Mouse (Mus musculus) limb, embryonic 11.5 days (tissue): ENCODE measurements at regions not wholly inside any gene's neighbourhood (a gene's known extent, or its start where the extent isn't known, plus 50 kb on each side); places are given as distances from the start of the nearest gene placed in this dataset.

Source experiments
- ATAC-seq: fragments of 200-750 bp; cut with Nextera tagmentation; 2 replicates; pipeline ENCODE4 v1.8.0; 2017; ENCODE audit warnings: low read depth; ENCODE audit not compliant: insufficient number of reproducible peaks, low FRiP score, low TSS enrichment
- DNase-seq: peaks from one replicate; pipeline ENCODE4 v3.0.0-alpha.2; 2015; ENCODE audit warnings: low spot score
- H3K27ac ChIP-seq: fragments of 300-500 bp; sonication (generic); replicated peaks from 2 replicates; pipeline ENCODE4 v1.5.1; 2014; ENCODE audit warnings: low read depth, mild to moderate bottlenecking, low read length
- H3K27me3 ChIP-seq: fragments of 300-500 bp; sonication (generic); 2 replicates; pipeline ENCODE4 v1.6.1; 2014; ENCODE audit warnings: mild to moderate bottlenecking, low read length, mixed read lengths; ENCODE audit not compliant: control insufficient read depth, insufficient read depth
- H3K36me3 ChIP-seq: fragments of 300-500 bp; sonication (generic); 2 replicates; pipeline ENCODE4 v1.6.1; 2014; ENCODE audit warnings: mild to moderate bottlenecking, low read length, moderate library complexity, mixed read lengths; ENCODE audit not compliant: control insufficient read depth, insufficient read depth
- H3K4me1 ChIP-seq: fragments of 300-500 bp; sonication (generic); 2 replicates; pipeline ENCODE4 v1.6.1; 2014; ENCODE audit warnings: low read length, mixed read lengths; ENCODE audit not compliant: control insufficient read depth, insufficient read depth
- H3K4me2 ChIP-seq: fragments of 300-500 bp; sonication (generic); 2 replicates; pipeline ENCODE4 v1.6.1; 2014; ENCODE audit warnings: low read depth, mild to moderate bottlenecking, moderate library complexity; ENCODE audit not compliant: severe bottlenecking
- H3K4me3 ChIP-seq: fragments of 300-500 bp; sonication (generic); 2 replicates; pipeline ENCODE4 v1.5.1; 2014; ENCODE audit warnings: low read depth, low read length
- H3K9ac ChIP-seq: fragments of 300-500 bp; sonication (generic); 2 replicates; pipeline ENCODE4 v1.6.1; 2014; ENCODE audit warnings: mild to moderate bottlenecking, low read length
- H3K9me3 ChIP-seq: fragments of 300-500 bp; sonication (generic); 2 replicates; pipeline ENCODE4 v1.6.1; 2016; ENCODE audit warnings: low read length; ENCODE audit not compliant: control insufficient read depth
- WGBS: fragments of 180-500 bp; shearing (Covaris S2); extraction: QIAGEN DNeasy Blood & Tissue Kit; methylation state at CpG from one replicate; pipeline ENCODE4 v1.1.7; 2014; 5-methylcytosine and 5-hydroxymethylcytosine counted together

- Histone ChIP-seq H3K27me3 (no peaks in the 10 kb centered on the region), H3K9ac (peak overlapping the region; percentile 62), H3K4me1 (peaks cover 6% of the 10 kb centered on the region), H3K9me3 (no peaks in the 10 kb centered on the region), H3K4me3 (peak overlapping the region; percentile 18), H3K4me2 (peak overlapping the region; percentile 31), H3K36me3 (peaks cover 8% of the 10 kb centered on the region; the same call in 1 of the 2 replicates), H3K27ac (0 out of 2 replicates have a peak overlapping the region, but pooled peaks have one; percentile 56)
- ATAC-seq: no peak
- no peak for DNase-seq
- 54% methylated on average over 5 of the region's 5 CpGs for WGBS
These were observed 424.3 kb upstream of the Ubash3b start for GRCm38 (mm10) chr9:41585771-41586170.

DNA sequence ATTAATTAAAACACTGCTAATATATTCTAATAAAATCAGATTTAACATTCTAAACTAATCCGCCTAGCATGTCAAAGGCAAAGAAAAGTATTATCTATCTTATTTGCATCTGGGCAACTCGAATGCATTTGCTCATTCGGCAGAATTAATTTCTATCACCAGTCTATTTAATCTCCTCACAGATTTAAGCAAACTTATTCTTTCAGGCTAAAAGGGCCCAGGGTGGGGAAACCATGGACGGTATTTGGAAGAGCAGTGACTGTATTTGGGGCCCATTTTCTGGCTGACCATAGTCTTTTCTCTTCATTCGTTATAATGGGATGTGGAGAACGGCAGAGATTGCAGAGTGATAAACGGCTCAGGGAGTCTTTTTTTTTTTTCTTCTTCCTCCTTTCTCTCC lies 423.5 kb upstream of the Ubash3b start:
- H3K27ac ChIP-seq: peak overlapping the region; percentile 73
- peaks cover 6% of the 10 kb centered on the region for H3K4me1 ChIP-seq
- H3K9me3 ChIP-seq: no peaks in the 10 kb centered on the region
- peak overlapping the region; percentile 68 for H3K9ac ChIP-seq
- peak overlapping the region; percentile 49 for H3K4me2 ChIP-seq
- H3K27me3 ChIP-seq: no peaks in the 10 kb centered on the region
- ATAC-seq: no peak
- H3K4me3 ChIP-seq: peak overlapping the region; percentile 31
- H3K36me3 ChIP-seq: peaks cover 5% of the 10 kb centered on the region; the same call in 1 of the 2 replicates
- no peak for DNase-seq
- 57% methylated on average over 7 of the region's 7 CpGs for WGBS

DNA sequence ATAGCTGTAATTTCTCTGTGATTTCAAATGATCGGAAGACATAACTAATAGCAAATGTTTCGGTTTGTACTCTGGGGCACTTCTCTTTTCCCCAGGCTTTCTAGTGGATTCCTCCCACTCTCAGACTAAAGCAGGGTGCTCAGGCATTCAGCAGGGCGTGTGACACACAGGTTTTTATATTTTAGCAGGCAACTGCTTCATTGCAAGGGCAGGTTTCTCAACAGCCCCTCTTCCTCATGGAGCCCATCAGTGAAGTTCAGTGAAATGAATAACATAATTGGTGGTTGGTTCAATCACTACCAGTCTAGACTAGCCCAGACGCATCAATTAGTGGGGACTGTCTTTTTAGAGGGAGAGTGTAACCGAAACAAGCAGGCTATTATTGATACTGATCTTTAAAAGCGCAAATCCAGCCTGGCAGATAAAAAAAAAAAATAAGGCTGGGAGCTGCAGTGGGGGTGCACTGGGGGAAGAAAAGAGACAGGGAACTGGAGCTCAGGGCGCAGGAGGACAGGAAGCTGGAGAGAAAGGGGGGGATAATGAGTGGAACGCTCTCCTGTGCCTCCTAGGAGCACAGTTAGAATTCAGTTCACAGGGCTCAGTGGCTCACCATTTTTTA lies 422.3 kb upstream of the Ubash3b start:
- ATAC-seq (no peak), DNase-seq (peak; percentile 62)
- H3K9me3 ChIP-seq: no peaks in the 10 kb centered on the region
- H3K36me3 ChIP-seq: peaks cover 2% of the 10 kb centered on the region; the same call in 1 of the 2 replicates
- peak overlapping the region; percentile 65 for H3K4me3 ChIP-seq
- 24% methylated on average over 8 of the region's 8 CpGs for WGBS
- peak overlapping the region; percentile 85 for H3K9ac ChIP-seq
- H3K4me1 ChIP-seq: peaks cover 9% of the 10 kb centered on the region
- H3K4me2 ChIP-seq: peak overlapping the region; percentile 50
- H3K27me3 ChIP-seq: no peaks in the 10 kb centered on the region
- H3K27ac ChIP-seq: peak overlapping the region; percentile 97

DNA sequence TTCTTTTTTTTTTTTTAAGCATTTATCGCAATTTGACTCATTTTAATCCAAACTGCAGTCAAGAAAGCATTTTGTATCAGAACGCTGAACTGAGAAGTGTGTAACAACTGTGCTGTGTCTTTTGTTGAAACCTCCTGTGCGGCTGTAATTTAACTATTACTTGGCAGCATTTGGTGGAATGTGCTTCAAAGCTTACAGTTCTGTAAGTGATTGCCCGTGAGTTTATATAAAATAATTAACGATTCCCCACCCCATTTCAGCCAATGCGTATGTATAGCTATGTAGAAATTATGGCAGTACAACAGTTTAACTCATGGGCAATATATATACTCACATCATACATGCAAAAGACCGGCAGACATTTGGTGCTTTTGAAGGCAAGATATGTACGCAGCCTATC lies 421.8 kb upstream of the Ubash3b start:
- Histone ChIP-seq H3K36me3 (peaks cover 2% of the 10 kb centered on the region; the same call in 1 of the 2 replicates), H3K4me1 (peaks cover 9% of the 10 kb centered on the region), H3K27me3 (no peaks in the 10 kb centered on the region), H3K9me3 (no peaks in the 10 kb centered on the region), H3K27ac (peak overlapping the region; percentile 97), H3K4me3 (peak overlapping the region; percentile 65), H3K4me2 (peak overlapping the region; percentile 50), H3K9ac (peak overlapping the region; percentile 85)
- no peak for DNase-seq
- ATAC-seq: no peak
- WGBS: 53% methylated on average over 8 of the region's 8 CpGs

- Histone ChIP-seq H3K9ac (peak overlapping the region; percentile 85), H3K27me3 (no peaks in the 10 kb centered on the region), H3K4me3 (peak overlapping the region; percentile 65), H3K4me2 (peak overlapping the region; percentile 50), H3K27ac (peak overlapping the region; percentile 97), H3K36me3 (peaks cover 1% of the 10 kb centered on the region; the same call in 1 of the 2 replicates), H3K9me3 (no peaks in the 10 kb centered on the region), H3K4me1 (peaks cover 9% of the 10 kb centered on the region)
- DNase-seq (no peak), ATAC-seq (no peak)
- WGBS: 32% methylated on average over 5 of the region's 5 CpGs
These were observed 421.3 kb upstream of the Ubash3b start for GRCm38 (mm10) chr9:41582711-41583236.

DNA sequence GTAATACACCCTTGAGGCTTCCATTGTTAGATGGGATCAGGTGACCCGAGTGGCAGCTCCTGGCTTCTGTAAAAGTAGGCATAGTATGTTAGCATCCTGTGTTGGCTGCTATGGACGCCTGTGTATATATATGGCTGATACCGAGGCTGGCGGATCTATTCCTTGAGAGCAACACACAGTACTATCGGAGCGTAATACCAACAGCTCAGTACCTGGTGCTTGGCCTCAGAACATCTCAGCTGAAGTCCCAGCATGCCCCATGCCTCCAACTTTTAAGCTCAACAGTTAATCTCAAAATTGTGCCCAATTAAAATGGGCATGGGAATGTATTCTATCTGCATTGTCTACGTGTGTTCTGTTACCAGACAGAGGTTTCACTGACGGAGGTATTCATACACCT lies 420.7 kb upstream of the Ubash3b start:
- Histone ChIP-seq H3K9me3 (no peaks in the 10 kb centered on the region), H3K4me2 (peak overlapping the region; percentile 50), H3K27me3 (no peaks in the 10 kb centered on the region), H3K36me3 (no peaks in the 10 kb centered on the region), H3K4me1 (peaks cover 9% of the 10 kb centered on the region), H3K27ac (peak overlapping the region; percentile 97), H3K4me3 (peak overlapping the region; percentile 65), H3K9ac (peak overlapping the region; percentile 94)
- WGBS: 33% methylated on average over 8 of the region's 8 CpGs
- DNase-seq (peak; percentile 74), ATAC-seq (no peak)

DNA sequence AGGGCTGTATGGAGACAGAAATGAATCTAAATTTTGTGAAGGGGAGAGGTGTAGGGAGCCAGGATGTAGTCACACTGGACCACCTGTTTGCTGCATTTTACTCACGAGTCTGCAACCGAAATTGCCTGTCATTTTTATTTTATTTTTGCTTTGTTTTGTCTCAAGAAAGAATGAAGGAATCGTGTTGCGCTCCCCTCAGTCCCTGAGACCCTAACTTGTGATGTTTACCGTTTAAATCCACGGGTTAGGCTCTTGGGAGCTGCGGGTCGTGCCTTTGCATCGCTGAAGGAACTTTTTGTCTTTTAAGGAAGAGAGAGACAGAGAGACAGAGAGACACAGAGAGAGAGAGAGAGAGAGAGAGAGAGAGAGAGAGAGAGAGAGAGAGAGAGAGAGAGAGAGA lies 420.2 kb upstream of the Ubash3b start:
- Histone ChIP-seq H3K27ac (peak overlapping the region; percentile 97), H3K9ac (peak overlapping the region; percentile 94), H3K27me3 (no peaks in the 10 kb centered on the region), H3K4me3 (peak overlapping the region; percentile 65), H3K4me1 (peaks cover 9% of the 10 kb centered on the region), H3K36me3 (no peaks in the 10 kb centered on the region), H3K9me3 (no peaks in the 10 kb centered on the region), H3K4me2 (peak overlapping the region; percentile 50)
- ATAC-seq: no peak
- DNase-seq: no peak
- 10% methylated on average over 9 of the region's 9 CpGs for WGBS

DNA sequence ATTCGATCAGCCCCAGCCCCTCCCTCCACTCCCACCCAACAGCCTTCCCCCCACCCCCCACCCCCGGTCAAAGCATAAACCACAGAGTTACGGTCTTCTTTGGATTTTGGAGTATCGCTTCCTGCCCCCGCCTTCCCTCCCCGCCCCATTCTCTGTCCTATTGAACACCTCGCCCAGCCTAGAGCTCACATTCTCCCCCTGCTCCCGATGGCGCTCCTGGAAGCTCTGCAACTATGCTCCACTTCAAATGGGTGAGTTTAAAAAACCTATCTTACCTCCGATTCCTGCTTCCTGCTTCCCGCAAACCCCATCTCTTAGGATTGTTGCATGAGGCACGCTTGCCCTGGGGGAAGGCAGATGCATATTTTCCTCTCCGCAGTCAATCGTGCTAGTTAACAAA lies 419.7 kb upstream of the Ubash3b start:
- H3K4me1 ChIP-seq: peaks cover 6% of the 10 kb centered on the region
- DNase-seq: peak; percentile 76

More for the DNA sequence above, 419.7 kb upstream of the Ubash3b start:
- Histone ChIP-seq H3K36me3 (no peaks in the 10 kb centered on the region), H3K9me3 (no peaks in the 10 kb centered on the region), H3K4me2 (peak overlapping the region; percentile 50; the same call in 1 of the 2 replicates), H3K9ac (peak overlapping the region; percentile 94), H3K27ac (peak overlapping the region; percentile 97), H3K4me3 (peak overlapping the region; percentile 65), H3K27me3 (no peaks in the 10 kb centered on the region)
- 0 out of 2 replicates have a peak, but pooled peaks have one; percentile 37 for ATAC-seq
- WGBS: 2% methylated on average over 14 of the region's 14 CpGs
